In the genomic region with DNA sequence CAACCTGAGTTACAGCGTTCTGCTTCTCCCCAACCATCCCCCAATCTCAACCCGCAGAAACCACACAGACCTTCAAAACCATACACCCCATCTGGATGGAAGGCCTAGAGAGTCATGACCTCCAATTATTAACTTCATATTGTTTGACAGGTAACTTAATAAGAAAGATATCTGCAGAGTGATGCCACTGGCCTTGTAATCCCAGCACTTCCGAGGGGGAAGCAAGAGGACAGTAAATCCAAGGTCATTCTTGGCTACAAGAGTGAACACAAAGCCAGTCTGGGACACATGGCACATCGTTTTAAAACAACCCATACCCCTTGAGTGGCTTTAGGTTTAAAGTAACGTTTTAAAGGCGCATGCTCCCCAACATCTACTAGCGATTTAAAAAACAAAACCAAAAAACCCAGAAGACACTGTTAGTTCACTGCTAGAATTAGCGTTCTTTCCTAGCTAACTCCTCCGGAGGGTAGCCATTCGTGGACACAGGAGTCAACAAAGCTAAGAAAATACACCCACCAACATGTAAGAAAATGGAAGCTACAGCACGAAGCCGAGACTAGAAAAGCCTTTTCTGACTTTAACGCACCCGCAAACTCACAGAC, we compare ENCODE assay signal across 8 mouse cellular contexts. TPM values are rescaled to one million over a fixed set of nuclear protein-coding genes. Genes with fewer than 3 reads are reported as not detected.
DNase-seq lines count a peak whose midpoint lies in the region; ATAC-seq and TF ChIP-seq lines count a peak whose summit lies in the region.

No protein-coding gene starts in this region.

- no peak for DNase-seq in kidney, postnatal 0 days (ENCODE audit: low spot score)
- no peak for DNase-seq in kidney, adult 11 months
- DNase-seq in hindbrain, embryonic 10.5 days (ENCODE audit: low spot score) = no peak
- DNase-seq in thymus, postnatal 4 days = peak; percentile 19
- no peak for DNase-seq in layer of hippocampus, adult 9-10 months (ENCODE audit: low spot score)
- DNase-seq in spleen, postnatal 4 days (ENCODE audit: low spot score in 2 of 2) = no peak

- H3K9ac ChIP-seq in kidney, postnatal 0 days (ENCODE audit: low read depth, low read length) = peak overlapping the region; percentile 56; the same call in 1 of the 2 replicates

- WGBS in kidney, postnatal 0 days = 2% methylated on average over 14 of the region's 14 CpGs
- WGBS in hindbrain, embryonic 10.5 days = 2% methylated on average over 14 of the region's 14 CpGs
- 0% methylated on average over 14 of the region's 14 CpGs for WGBS in macrophage (ENCODE audit: missing documents)

- peak; percentile 11; the same call in 1 of the 2 replicates for ATAC-seq in kidney, postnatal 0 days (replicated peaks; ENCODE audit: low FRiP score, low read depth)

- H3K4me2 ChIP-seq in kidney, postnatal 0 days (ENCODE audit: low read length) = peak overlapping the region; percentile 63

- H3K9me3 ChIP-seq in kidney, postnatal 0 days (replicated peaks; ENCODE audit: low read length) = no peaks in the 10 kb centered on the region
- no peaks in the 10 kb centered on the region for H3K9me3 ChIP-seq in hindbrain, embryonic 10.5 days

- H3K27me3 ChIP-seq in kidney, postnatal 0 days (ENCODE audit: insufficient read depth, low read length) = no peaks in the 10 kb centered on the region
- H3K27me3 ChIP-seq in hindbrain, embryonic 10.5 days (ENCODE audit: insufficient read depth, poor library complexity, severe bottlenecking) = no peaks in the 10 kb centered on the region

- no peaks in the 10 kb centered on the region for H3K36me3 ChIP-seq in kidney, postnatal 0 days (ENCODE audit: insufficient read depth, low read length)
- H3K36me3 ChIP-seq in hindbrain, embryonic 10.5 days = peaks cover 10% of the 10 kb centered on the region
- no peaks in the 10 kb centered on the region for H3K36me3 ChIP-seq in macrophage (ENCODE audit: inconsistent target)

- peak overlapping the region; percentile 45 for H3K4me3 ChIP-seq in kidney, postnatal 0 days (replicated peaks; ENCODE audit: low read depth, low read length)
- peak overlapping the region; percentile 85 for H3K4me3 ChIP-seq in brown adipose tissue, adult 24 weeks (ENCODE audit: insufficient read depth, low read depth, low read length)
- H3K4me3 ChIP-seq in hindbrain, embryonic 10.5 days = peak overlapping the region; percentile 96
- H3K4me3 ChIP-seq in macrophage (ENCODE audit: inconsistent target) = peak overlapping the region; percentile 74

- H3K27ac ChIP-seq in kidney, postnatal 0 days = peak overlapping the region; percentile 95
- H3K27ac ChIP-seq in brown adipose tissue, adult 24 weeks (replicated peaks; ENCODE audit: low read depth, low read length) = peak overlapping the region; percentile 90
- peak overlapping the region; percentile 97 for H3K27ac ChIP-seq in hindbrain, embryonic 10.5 days
- H3K27ac ChIP-seq in macrophage = peak overlapping the region; percentile 61

- peaks cover 51% of the 10 kb centered on the region for H3K79me2 ChIP-seq in macrophage (ENCODE audit: inconsistent target)

- no peak for TF ChIP-seq CTCF in kidney, postnatal 0 days (IDR thresholded peaks at IDR 0.05; ENCODE audit: low read depth)

- H3K4me1 ChIP-seq in kidney, postnatal 0 days (replicated peaks; ENCODE audit: insufficient read depth, low read length) = peaks cover 8% of the 10 kb centered on the region; the same call in 1 of the 2 replicates
- peaks cover 7% of the 10 kb centered on the region; the same call in 1 of the 2 replicates for H3K4me1 ChIP-seq in brown adipose tissue, adult 24 weeks (ENCODE audit: control insufficient read depth, insufficient read depth, insufficient read length, low read length)
- H3K4me1 ChIP-seq in hindbrain, embryonic 10.5 days (replicated peaks) = peaks cover 28% of the 10 kb centered on the region

RNA-seq across cellular contexts. Expression of a gene that starts 0.7 kb away (rescaled TPM):
- 34.1 and 40.4 TPM in 2 replicates for polyA plus RNA-seq in kidney, postnatal 0 days (2015; fragmentation: Nextera tagmentation; extraction: Ambion mirVana)
- 9.3 and 12.0 TPM in 2 replicates for polyA plus RNA-seq in brown adipose tissue, adult 24 weeks (2012; ENCODE audit: insufficient read depth, insufficient read length, missing spikeins)
- polyA plus RNA-seq in hindbrain, embryonic 10.5 days (2016; fragmentation: Nextera tagmentation; extraction: Ambion mirVana) = 82.9 and 98.9 TPM in 2 replicates
- 100 to 1,000 TPM; 213 to 406 (median 340) TPM for total RNA-seq in macrophage (2018; cell fraction: chromatin; rRNA removed)
- total RNA-seq in macrophage (2018; cell fraction: cytosol; rRNA removed) = 10 to 100 TPM in 24 of 26 experiments, 1 to 10 TPM in 2; 8.9 to 27.6 (median 15.0) TPM
- 100 to 1,000 TPM; 157 to 337 (median 214) TPM for total RNA-seq in macrophage (2018; cell fraction: nucleus; rRNA removed)
- 16.3 to 29.4 TPM (median 17.5 TPM) in 3 replicates for polyA plus RNA-seq in macrophage (2018)

RNA-seq across cellular contexts. Expression of a gene that starts 44.1 kb away (rescaled TPM):
- polyA plus RNA-seq in kidney, postnatal 0 days (2015; fragmentation: Nextera tagmentation; extraction: Ambion mirVana) = 6.1 and 9.3 TPM in 2 replicates
- polyA plus RNA-seq in brown adipose tissue, adult 24 weeks (2012; ENCODE audit: insufficient read depth, insufficient read length, missing spikeins) = not detected in 2 replicates
- 0.27 and 0.35 TPM in 2 replicates for polyA plus RNA-seq in hindbrain, embryonic 10.5 days (2016; fragmentation: Nextera tagmentation; extraction: Ambion mirVana)
- total RNA-seq in macrophage (2018; cell fraction: chromatin; rRNA removed) = not detected
- total RNA-seq in macrophage (2018; cell fraction: cytosol; rRNA removed) = not detected
- not detected for total RNA-seq in macrophage (2018; cell fraction: nucleus; rRNA removed)
- polyA plus RNA-seq in macrophage (2018) = not detected in 3 replicates

Comparison
In these comparisons a context has a peak if more than half of its experiments do, and no peak if none do; other contexts are left out.
1. H3K4me3 ChIP-seq: peak in every context shown above with its lines; median percentile 96 in hindbrain, embryonic 10.5 days; 85 in brown adipose tissue, adult 24 weeks; 74 in macrophage; 45 in kidney, postnatal 0 days.